Mouse (Mus musculus) cerebellum, adult 8-10 months (tissue): ENCODE measurements at regions not wholly inside any gene's neighbourhood (a gene's known extent, or its start where the extent isn't known, plus 50 kb on each side); places are given as distances from the start of the nearest gene placed in this dataset.

Experiments
- DNase-seq: peaks from one replicate; pipeline ENCODE4 v3.0.0; 2022

DNA sequence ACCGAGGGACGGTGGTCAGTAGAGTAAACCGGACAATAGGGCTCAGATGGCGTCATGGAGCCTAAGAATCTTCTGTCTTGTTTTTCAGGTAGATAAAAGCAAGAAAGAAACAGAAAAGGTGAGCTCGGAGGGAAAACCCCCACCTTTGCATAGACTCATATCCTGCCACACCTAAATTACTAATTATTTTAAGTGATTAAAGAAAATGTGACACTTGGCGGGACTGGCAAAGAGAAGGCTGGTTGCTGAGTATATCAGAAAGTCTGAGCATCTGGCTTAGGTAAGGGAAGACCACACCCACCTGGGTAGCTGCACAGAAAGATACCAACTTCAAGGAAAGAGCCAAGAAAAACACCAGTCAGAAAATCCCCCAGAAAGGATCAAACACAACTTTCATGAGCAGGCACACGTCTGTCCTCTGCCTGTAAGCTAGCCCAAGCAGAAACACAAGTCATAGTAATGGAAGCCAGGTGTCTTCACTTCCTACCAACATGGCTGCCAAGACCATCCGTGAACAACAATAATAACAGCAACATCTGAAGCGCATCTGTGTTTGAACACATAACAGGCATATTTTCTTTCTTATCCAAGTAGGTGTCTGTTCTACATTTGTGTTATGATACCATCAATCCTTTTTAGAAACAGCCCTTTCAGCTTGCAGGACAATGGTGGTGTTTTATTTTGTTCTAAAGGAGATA is 198.3 kb upstream of the Jarid2 start:
- DNase-seq: no peak

DNA sequence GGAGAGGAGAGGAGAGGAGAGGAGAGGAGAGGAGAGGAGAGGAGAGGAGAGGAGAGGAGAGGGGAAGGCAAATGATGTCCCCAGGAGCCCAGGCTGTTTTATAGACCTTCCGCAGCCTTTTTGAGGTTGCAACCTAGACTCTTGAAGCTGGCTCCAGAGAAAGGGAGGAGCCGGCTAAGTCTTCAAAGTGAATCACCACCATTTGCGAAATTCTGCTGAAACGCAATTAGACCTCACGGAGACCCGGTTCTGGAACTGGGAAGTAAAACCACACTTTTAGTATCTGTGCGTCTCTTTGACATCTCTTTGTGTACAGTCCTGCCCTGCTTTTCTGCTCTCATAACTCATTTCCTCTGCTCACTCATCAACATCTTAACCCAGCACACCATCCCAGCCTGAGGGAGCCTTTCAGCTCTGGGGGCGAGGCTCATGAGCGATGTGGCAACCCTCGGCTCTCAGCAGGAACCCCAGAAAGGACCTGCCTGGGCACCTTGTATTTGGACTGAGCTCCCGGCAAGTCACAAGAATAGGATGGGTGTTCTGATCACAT is 196.6 kb upstream of the Jarid2 start:
- no peak for DNase-seq

DNA sequence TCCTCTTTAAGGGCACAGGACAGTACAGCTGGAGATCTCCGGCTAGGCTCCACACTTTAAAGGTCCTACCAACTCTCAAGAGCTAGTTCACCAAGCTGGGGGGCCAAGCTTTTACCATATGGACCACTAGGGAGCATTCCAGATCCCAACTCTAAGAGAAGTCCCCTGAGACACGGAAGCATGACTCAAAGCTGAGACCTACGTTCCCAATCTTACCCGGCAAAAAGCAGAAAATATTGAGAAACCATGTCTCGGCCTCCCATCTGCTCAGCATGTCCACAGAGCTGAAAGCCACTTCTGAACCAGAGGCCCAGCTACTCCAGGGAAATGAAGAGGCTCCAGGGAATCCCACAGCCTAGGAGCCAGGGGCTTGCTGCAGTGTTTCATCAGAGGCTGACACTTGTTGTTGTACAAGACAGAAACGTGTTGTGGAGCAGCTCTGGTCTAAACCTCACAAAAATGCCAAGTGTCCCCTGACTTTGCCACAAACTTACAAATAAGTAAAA is 194.6 kb upstream of the Jarid2 start:
- DNase-seq: no peak

DNA sequence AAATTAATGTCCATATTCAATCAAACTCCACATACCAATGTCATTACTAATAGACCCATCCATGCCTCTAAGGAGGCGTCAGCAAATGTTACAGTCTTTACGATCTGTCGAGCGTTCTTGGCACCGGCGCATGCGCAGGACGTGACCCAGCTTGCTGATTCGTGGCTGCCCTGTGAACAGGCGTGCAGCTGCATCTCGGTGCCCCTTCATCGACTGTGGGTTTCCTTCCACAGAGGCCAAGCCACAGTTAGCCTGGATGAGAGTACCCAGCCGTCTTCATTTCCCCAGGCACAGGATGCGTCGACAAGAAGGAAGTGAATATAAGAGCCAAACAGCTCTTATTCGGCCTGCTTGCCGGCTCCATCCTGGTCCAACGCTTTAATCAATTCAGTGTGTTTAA is 193.8 kb upstream of the Jarid2 start:
- DNase-seq: no peak

DNA sequence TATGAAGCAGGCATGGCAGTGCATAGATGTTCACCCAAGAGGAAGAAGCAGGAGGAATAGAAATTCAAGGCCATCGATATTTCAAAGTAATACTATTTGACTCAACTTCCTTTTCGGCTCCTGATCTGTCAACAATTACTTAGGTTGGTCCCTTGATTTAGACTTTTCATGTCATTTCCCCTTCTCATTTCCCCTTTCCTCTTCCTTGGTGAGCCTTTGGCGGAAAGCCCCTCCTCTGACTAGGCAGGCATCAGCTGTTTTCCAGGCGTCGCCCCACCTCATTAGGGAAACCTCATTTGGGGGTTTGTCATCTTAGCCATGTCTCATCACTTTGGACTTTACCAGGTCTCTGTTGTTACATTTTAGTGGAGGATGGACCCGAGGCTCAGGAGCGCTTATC is 191.0 kb upstream of the Jarid2 start:
- no peak for DNase-seq

DNA sequence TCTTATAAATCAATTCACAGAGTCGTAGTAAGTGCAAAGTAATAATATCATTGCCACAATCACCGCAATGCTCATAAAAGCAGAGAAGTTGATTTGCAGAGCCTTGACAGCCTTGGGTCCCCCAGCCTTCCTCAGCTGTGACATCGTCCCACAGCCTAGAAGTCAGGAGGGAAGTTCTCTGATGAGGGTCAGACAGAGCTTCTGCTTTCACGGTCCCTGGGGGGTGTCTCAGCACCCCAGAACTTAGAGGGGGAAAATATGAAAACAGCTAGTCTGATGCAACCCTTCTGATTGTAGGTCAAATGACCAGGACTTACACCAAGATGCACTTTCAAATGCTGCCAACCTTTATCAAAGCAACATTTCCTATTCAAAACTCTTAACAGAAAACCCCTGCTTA is 188.9 kb upstream of the Jarid2 start:
- no peak for DNase-seq

DNA sequence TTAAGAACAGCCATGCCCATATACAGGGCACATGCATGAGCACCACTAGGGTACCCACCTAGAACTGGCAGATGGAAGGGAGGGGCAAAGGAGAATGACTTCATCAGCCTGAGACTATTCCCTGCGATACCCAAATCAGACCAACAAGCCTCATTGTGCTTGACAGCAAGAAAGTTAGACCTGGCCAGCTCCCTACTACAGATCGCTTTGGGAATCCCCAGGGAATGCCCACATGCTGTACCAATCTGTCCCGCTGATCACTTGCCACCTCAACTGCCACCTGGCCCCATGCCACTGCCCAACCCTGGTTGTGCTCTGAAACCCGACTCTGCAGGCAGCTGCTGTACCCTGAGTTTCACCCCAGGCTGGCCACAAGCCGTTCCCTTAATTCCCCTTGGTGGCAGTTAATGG is 188.0 kb upstream of the Jarid2 start:
- peak; percentile 80 for DNase-seq

DNA sequence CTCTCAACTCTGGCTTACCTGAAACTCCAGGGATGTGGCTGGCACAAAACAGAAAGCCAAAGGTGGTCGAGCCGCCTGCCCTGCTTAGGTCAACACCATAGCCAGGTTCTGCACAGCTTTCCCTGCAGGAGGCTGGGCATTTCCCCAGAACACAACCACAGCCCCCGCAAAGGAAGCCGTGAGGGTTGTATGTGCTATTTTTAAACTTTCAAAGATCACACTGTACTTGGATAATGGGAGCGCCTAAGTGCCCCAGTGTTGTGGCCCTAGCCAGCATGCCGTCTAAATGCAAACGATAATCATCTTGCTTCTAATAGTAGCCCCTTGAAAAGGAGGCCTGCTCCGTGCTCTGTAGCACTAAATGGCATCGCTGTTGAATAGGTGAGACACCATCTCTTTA is 184.5 kb upstream of the Jarid2 start:
- DNase-seq: no peak

DNA sequence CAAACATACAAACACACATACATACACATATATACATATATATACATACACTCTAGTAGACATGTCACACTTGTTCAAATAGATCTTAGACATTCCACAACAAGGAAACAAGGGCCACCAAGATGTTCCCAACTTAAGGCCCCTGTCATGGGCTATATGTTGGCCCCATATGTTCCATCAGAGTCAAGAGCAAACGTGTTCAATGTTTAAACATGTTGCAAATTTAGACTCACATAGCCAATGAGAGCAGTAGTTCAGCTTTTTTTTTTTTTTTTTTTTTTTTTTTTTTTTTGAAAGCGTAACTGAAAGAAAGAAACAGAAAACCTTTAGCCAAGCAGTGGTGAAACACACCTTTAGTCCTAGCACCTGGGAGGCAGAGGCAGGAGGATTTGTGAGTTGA is 183.0 kb upstream of the Jarid2 start:
- DNase-seq: no peak

DNA sequence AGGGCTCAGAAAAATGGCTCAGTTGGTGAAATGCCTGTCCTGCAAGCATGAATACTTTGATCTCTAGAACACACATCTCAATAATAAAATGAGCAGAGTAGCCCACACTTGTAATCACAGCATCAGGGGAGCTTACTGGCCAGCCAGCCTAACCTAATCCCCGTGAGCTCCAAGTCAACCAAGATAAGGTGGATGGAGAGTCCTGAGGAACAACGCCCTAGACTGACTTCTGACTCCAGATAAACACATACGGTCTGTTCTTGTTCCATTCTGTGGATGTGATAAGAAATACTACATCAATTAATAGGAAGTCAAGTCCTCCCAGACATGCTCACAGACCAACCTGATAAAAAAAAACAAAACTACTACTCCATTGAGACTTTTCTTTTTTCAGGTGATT is 180.4 kb upstream of the Jarid2 start:
- no peak for DNase-seq

DNA sequence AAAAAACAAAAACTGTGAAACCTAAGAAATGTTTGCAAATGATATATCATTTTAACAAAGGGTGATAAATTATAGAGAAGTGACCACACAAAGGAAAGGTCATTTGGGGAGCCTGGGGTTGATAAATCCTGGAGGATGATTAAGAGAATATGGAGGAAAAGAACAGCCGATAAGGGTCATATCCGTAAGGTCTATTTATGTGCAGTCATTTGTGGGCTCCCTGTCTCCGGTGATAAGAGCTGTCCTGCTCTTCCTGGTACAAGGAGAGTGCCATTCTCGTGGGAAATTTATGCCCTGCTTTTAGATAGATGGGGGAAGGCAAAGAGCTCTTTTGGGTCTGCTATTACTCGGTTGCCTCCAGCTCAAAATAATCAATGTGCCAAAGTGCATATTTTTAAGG is 175.9 kb upstream of the Jarid2 start:
- DNase-seq: no peak

DNA sequence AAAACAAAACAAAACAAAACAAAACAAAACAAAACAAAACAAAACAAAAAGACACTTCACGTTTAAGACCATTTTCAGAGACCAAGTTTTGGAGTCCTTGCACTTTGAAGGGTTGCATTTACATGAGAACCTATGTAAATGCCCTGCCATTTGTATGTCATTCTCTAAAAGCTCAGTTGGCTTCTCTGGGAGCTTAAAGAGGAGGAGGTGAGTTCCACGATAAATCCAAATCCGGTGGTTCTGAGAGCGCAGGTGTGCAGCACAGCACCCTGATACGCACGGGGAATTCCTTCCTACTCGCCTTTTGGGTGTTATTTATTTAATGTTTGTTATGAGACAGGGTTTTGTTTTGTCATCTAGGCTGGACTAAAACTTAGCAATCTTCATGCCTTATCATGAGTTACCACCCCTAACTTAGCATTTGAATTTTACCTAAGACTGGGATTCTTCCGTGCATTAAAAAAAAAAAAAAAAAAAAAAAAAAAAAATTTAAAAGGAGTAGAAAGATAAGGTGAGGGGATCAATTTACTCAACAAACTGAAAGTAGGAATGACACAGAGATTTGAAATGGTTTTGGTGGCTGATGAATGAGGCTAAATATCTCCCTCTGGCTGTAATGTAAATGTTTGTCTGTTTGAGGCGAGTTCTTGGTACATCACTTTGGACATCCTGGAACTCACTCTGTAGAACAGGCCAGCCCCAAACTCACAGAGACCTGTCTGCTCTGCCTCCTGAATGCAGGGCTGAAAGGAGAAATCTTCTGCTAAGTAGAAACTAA is 174.4 kb upstream of the Jarid2 start:
- no peak for DNase-seq

DNA sequence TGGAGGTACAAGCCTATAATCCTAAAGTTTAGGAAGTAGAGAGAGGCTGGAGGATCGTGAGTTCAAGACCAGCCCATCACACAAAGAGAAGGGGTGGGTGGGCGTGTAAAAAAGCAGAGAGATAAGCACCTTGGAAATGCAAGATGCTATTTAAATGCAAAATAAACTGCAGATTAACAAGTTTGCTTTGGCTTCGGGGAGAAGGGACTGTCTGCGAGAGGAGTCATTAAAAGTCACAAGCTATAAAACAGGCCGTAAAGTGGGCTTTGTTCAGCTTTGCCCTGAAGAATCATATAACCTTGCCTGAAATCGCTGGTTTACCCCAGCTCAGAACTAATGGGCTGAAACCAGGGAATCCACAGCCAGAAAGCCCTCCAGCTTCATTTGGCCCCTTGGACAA is 173.3 kb upstream of the Jarid2 start:
- no peak for DNase-seq

DNA sequence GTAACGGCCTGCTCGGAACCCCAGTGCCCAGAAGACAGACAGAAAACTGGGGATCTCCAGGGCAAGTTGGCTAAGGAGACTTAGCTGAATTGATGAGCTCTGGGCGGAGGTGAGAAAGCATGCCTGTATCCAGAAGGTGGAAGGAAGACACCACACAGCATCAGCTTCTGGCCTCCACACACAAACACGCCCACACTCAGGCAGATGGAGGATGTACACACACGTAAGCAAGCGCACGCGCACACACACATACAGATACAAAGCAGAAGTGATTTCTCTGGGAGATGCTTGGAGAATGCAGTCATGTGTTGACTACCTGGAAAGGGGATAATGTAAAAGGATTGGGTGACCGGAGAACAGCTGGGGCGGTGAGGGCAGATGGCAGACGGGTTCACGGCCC is 171.2 kb upstream of the Jarid2 start:
- no peak for DNase-seq

DNA sequence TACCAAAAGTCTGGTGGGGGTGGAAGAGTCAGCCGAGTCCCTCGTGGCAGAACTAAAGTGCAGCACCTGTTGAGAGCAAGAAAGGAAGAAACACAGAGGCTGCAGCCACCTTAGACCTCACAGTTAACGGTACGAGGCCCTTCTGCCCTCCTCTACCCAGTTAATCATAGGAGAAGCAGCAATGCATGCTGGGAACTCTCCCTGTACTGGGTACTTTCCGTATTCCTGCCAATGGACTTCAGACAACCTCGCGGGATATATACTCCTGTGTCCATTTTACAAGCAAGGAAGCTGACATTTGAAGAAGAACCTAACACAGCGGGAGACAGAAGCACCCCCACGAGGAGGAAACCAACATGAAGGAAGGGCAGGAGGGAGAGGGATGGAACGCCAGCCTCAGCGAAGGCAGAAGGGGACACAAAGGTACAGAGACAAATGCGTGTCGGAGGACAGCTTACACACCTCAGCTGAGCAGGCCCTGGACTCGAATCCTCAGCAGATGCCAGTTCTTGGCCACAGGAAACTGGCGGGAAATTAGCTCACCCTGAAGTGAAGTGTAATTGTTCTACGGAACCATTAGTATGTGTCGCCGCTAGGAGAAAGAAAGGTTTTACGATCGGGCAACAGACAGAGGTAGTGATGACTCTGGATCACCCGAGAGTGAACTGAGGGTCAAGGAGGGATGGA is 170.6 kb upstream of the Jarid2 start:
- DNase-seq: peak; percentile 42

DNA sequence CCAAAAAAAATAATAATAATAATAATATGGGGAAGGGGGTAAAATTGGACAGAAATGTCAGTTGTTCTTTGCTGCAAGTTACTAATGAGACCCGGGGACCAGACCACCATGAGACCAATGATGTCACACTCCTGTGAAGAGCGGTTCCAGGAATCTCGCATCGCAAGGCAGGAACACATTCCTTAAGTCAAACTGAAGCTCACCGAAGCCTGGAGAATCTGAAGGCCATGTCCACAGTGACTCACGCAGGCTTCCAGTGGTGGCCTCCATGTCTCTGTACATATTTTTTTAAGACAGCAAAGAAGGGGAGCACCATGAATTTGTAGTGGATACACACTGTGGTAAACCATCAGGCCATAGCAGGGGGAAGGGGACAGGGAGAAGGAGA is 170.1 kb upstream of the Jarid2 start:
- DNase-seq: no peak

DNA sequence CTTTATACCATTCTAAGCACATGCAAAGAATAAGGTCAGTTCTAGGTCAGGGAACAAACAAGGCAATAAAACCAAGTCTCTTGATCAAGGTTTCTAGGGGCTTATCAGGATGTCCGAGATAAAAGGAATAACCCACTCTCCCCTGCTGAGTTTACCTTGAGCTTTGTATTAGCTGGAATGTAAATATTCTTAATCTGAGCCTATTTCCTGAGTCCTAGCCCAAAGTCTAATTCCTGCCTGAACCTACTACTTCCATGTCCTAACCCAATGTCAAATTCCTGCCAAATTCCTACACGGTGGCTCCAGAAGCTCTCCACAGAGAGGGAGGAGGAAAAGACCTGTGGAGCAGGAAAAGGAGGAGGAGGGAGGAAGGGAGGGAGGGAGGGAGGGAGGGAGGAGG is 169.6 kb upstream of the Jarid2 start:
- DNase-seq: no peak

DNA sequence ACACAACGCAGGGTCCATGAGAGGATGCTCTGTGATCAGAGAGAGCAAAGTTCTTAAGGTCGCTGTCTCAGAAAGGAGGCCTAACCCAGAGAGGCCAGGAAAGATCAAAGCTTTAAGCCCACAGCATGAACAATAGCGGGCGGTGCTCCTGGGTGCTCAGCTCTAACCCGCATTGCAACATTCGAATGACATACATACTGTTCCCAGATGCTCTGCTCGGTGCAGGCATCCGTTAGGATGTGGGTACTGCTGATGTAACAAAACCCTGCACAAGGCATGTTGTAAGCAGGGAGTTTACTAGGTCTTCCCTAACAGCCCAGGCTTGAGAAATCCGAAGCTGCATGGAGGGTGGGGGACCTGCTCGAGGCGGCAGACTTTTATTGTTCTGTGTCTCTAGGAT is 164.6 kb upstream of the Jarid2 start:
- no peak for DNase-seq

DNA sequence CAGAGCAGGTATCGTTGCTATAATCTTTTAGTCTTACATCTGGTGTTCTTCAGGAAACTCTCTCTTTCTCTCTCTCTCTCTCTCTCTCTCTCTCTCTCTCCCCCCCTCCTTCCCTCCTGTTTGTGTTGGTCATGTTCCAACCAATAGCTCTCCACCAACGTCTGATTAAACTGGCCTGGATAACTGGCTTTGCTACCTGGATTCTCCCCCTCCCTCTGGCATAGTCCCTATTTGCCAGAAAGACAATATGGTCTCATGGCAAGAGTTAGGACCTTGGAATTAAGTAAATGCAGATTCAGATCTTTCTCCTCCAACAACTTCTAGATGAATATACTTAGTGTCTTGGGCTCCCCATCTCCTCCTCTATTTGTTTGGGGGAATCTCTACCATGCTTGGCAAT is 161.6 kb upstream of the Jarid2 start:
- peak; percentile 20 for DNase-seq

DNA sequence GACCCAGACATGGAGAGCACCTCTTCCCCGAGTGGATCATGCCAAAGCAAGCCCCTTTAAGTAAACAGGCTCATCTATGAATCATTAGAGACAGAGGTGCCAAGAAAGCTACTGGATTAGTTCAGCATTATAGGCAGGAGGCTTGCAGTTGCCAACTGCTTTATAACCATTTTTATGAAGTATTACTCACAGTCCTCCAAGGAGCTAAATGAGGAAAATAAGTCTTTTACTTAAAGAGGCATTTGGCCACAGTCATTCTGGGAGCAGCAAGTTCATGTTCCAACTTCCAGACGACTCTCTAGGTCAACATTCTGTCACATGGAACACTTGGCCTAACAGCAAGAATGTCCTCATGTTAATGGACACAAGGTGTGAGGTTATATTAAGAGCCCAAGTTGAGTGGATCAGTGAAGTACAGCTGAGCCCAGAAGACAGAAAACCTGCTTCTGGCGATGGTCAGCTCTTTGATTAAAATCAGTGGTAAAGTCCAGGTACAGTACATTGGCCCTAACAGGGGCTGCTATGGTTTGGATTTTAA is 160.0 kb upstream of the Jarid2 start:
- DNase-seq: no peak

DNA sequence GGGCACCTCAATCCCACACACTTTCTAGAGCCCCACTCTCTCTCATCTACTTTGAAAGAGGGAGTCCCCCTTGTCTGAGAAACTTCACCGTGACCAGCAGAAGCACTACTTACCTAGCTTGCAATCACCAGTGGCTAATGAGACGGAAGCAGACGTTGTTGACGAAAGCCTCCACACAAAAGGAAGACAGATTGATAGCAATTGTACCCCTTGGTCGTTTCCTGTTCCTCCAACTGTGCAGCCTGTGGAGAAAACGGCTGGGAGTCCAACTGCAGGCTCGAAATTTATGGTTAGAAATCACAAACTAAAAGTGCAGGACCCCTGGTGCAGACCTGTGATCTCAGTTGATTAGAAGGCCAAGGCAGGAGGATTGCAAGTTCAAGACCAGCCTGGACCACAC is 155.8 kb upstream of the Jarid2 start:
- no peak for DNase-seq

DNA sequence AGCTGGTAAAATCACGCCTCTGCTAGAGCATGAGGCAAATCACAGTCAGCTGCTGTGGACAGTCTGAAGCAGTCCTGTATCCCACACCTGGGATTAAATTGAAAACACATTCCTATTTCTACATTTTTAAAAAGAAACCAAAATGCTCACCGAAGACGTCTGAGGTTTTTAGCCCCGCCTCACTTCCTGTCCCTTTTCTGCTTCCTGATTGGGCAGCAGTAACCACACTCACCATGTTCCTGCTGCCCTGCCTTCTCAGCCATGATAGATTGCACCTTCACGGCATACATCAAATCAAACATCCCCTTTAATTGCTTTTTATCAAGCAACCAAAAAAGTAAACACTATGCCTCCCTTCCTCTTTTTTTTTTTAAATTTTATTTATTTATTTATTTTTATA is 150.1 kb upstream of the Jarid2 start:
- no peak for DNase-seq

DNA sequence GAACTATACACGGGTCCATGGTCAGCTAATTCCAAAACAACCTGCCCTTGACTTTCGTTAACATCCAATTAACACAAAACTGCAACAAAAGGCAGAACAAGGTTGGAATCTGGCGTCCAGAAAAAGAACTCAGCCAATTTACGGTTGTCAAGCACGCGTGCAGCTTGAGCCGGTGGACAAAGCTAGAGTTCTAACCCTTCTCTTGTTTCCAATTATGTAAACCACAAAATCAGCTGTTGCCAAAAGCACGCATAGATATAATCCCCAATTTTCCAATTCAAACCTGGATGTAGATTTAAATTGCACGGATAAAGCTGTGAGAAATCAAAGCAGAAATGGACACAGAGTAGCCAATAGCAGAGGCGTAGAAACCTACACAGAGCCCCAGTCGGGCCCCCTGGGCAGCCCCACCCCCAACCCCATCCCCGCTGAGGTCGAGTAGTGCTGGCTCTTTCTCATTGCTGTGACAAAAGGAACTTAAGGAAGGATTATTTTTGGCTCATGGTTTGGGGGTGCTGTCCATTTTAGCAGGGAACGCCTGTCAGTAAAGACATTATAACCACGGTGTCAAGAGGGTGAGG is 149.0 kb upstream of the Jarid2 start:
- DNase-seq: no peak
